Mouse (Mus musculus): ENCODE results near the gene Zfp36l1.

- TF ChIP-seq POLR2A (IDR thresholded peaks at IDR 0.05; ENCODE audit: borderline replicate concordance, control insufficient read depth, low read depth, low read length) (no peak), CTCF (IDR thresholded peaks at IDR 0.05; ENCODE audit: control insufficient read depth, insufficient read depth, low read length) (no peak)
Observed at GRCm38 (mm10) chr12:80135173-80135572, 22.4 kb upstream of the Zfp36l1 start.

Data from bone marrow, adult 2 months (tissue).